Mouse (Mus musculus) lung, adult 2 months (tissue): ENCODE measurements around the gene Prl2c2.
"Not testable (repeated sequence)": the region's sequence is repeated elsewhere in the genome, so short reads cannot be mapped to it uniquely, and the experiment has no call there.

Experiments used
- CTCF ChIP-seq: fragments of 200-500 bp; IDR thresholded peaks from 2 replicates; pipeline ENCODE4 v1.5.1; 2011; ENCODE audit warnings: mild to moderate bottlenecking, low read length, control low read depth; ENCODE audit not compliant: insufficient read depth
- POLR2A ChIP-seq: fragments of 200-500 bp; IDR thresholded peaks from 2 replicates; pipeline ENCODE4 v1.6.1; 2011; ENCODE audit warnings: low read depth, mild to moderate bottlenecking, control low read depth, low read length, borderline replicate concordance; ENCODE audit errors: extremely low read depth

DNA sequence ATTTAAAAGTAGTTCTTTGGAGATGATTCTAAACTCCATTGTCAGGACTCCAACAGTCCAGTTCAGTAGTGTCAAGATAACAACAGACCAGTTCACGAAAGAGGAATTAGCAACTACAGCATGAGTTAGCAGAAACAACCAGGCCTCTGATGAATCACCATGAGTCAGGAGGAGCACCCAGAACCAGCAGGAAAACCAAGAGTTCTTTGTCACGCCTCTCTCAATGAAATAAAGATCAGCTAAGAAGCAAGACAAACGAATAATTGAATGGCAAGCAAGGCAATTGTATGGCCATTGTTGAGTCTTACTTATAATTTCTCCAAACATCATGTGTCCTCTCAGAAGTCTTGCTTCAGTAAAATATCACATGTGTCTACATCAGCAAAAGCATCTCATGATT is 20.7 kb upstream of the Prl2c2 start:
- not testable (repeated sequence) for TF ChIP-seq POLR2A, CTCF
